Mouse (Mus musculus): ENCODE results near the gene Tmem223. TPM values are rescaled to one million over a fixed set of nuclear protein-coding genes. Genes with fewer than 3 reads are reported as not detected.
"Not testable (repeated sequence)": the region's sequence is repeated elsewhere in the genome, so short reads cannot be mapped to it uniquely, and the experiment has no call there.

The Tmem223 gene
- total RNA-seq (2021) = 100 to 1,000 TPM; 114 to 134 TPM
- 352 and 381 TPM in 2 replicates for polyA plus RNA-seq (2012; rRNA removed)
- long read RNA-seq, transcript Tmem223-201 (2 exons, 748 nt) = major isoform, 98 of 104 reads
- long read RNA-seq, partial matches to known transcripts = 0 of 104 reads
- long read RNA-seq, other reads (novel, unspliced or antisense) = 6 of 104 reads

GRCm38 (mm10) chr19:8770567-8771270 is at the start of gene Tmem223:
Gene Tmem223, plus strand, starts transcription at chr19:8770996.
- peak; percentile 88 for DNase-seq

GRCm38 (mm10) chr19:8721378-8721777 is 49.4 kb upstream of the Tmem223 start:
- DNase-seq = no peak

GRCm38 (mm10) chr19:8722021-8722420 is 48.8 kb upstream of the Tmem223 start:
- no peak for DNase-seq

GRCm38 (mm10) chr19:8722559-8722906 is 48.3 kb upstream of the Tmem223 start:
- no peak for DNase-seq

- peak; percentile 98 for DNase-seq
These were observed 47.8 kb upstream of the Tmem223 start, which contains the start of gene Slc3a2 for GRCm38 (mm10) chr19:8722907-8723573. Gene Slc3a2, minus strand, starts transcription at chr19:8723369.

GRCm38 (mm10) chr19:8723574-8724346 is 47.0 kb upstream of the Tmem223 start:
- DNase-seq = no peak

- no peak for DNase-seq
These were observed 46.4 kb upstream of the Tmem223 start for GRCm38 (mm10) chr19:8724392-8724791.

GRCm38 (mm10) chr19:8725081-8725613 is 45.6 kb upstream of the Tmem223 start:
- DNase-seq = no peak

GRCm38 (mm10) chr19:8726609-8727390 is 44.0 kb upstream of the Tmem223 start:
- DNase-seq = no peak

GRCm38 (mm10) chr19:8727495-8728114 is 43.2 kb upstream of the Tmem223 start:
- no peak for DNase-seq

- DNase-seq = not testable (repeated sequence)
These were observed 42.3 kb upstream of the Tmem223 start for GRCm38 (mm10) chr19:8728335-8729099.

- DNase-seq = no peak
These were observed 36.5 kb upstream of the Tmem223 start for GRCm38 (mm10) chr19:8734334-8734733.

GRCm38 (mm10) chr19:8735389-8736159 is 35.2 kb upstream of the Tmem223 start, which contains the start of gene Wdr74:
Gene Wdr74, plus strand, starts transcription at chr19:8735827.
- peak; percentile 94 for DNase-seq

GRCm38 (mm10) chr19:8736160-8736467 is 34.7 kb upstream of the Tmem223 start:
- no peak for DNase-seq

- DNase-seq = no peak
These were observed 31.9 kb upstream of the Tmem223 start for GRCm38 (mm10) chr19:8738911-8739310.

GRCm38 (mm10) chr19:8739646-8740045 is 31.1 kb upstream of the Tmem223 start:
- no peak for DNase-seq

GRCm38 (mm10) chr19:8740603-8741002 is 30.2 kb upstream of the Tmem223 start, which contains the start of gene 1700092M07Rik:
Gene 1700092M07Rik, plus strand, starts transcription at chr19:8740718.
- no peak for DNase-seq

GRCm38 (mm10) chr19:8741243-8741869 is 29.4 kb upstream of the Tmem223 start, which contains the start of gene Stx5a:
Gene Stx5a, plus strand, starts transcription at chr19:8741413.
- DNase-seq = peak; percentile 96

GRCm38 (mm10) chr19:8742176-8742575 is 28.6 kb upstream of the Tmem223 start:
- no peak for DNase-seq
